ENCODE assay signal across 10 mouse cellular contexts in genomic region chr12:71933989-71934645, GRCm38 (mm10).
DNase-seq lines count a peak whose midpoint lies in the region; ATAC-seq lines count a peak whose summit lies in the region.
"Had no signal": no experiment of that assay in that cellular context is flagged by ENCODE, and none has a peak within 500 bp of the region (broad histone marks: within the 10 kb centered on the region; RNA-seq: fewer than 3 reads in every experiment).

No protein-coding gene starts in this region.

- no peaks in the 10 kb centered on the region for H3K27me3 ChIP-seq in heart, embryonic 13.5 days (replicated peaks)
- H3K27me3 ChIP-seq in midbrain, embryonic 14.5 days (ENCODE audit: control insufficient read depth, insufficient read depth, low read length): no peaks in the 10 kb centered on the region
- no peaks in the 10 kb centered on the region for H3K27me3 ChIP-seq in midbrain, embryonic 13.5 days
- H3K27me3 ChIP-seq in liver, embryonic 15.5 days: no peaks in the 10 kb centered on the region

- H3K4me3 ChIP-seq in heart, embryonic 13.5 days: no peak overlapping the region
- H3K4me3 ChIP-seq in midbrain, embryonic 14.5 days (replicated peaks; ENCODE audit: low read depth, low read length): no peak overlapping the region
- H3K4me3 ChIP-seq in midbrain, embryonic 13.5 days (replicated peaks): no peak overlapping the region
- no peak overlapping the region for H3K4me3 ChIP-seq in liver, embryonic 15.5 days (replicated peaks)

- no peaks in the 10 kb centered on the region for H3K9me3 ChIP-seq in heart, embryonic 13.5 days
- H3K9me3 ChIP-seq in midbrain, embryonic 14.5 days (ENCODE audit: control insufficient read depth, low read length): no peaks in the 10 kb centered on the region
- H3K9me3 ChIP-seq in midbrain, embryonic 13.5 days: no peaks in the 10 kb centered on the region
- no peaks in the 10 kb centered on the region for H3K9me3 ChIP-seq in liver, embryonic 15.5 days (replicated peaks)

- peaks cover 93% of the 10 kb centered on the region for H3K4me1 ChIP-seq in heart, embryonic 13.5 days
- peaks cover 9% of the 10 kb centered on the region for H3K4me1 ChIP-seq in midbrain, embryonic 14.5 days (ENCODE audit: control insufficient read depth, insufficient read depth, low read length)
- peaks cover 16% of the 10 kb centered on the region for H3K4me1 ChIP-seq in midbrain, embryonic 13.5 days (replicated peaks)
- peaks cover 71% of the 10 kb centered on the region for H3K4me1 ChIP-seq in liver, embryonic 15.5 days (replicated peaks)

- H3K36me3 ChIP-seq in heart, embryonic 13.5 days: peaks cover 15% of the 10 kb centered on the region
- H3K36me3 ChIP-seq in midbrain, embryonic 14.5 days (ENCODE audit: control insufficient read depth, insufficient read depth, low read length): peaks cover 10% of the 10 kb centered on the region
- H3K36me3 ChIP-seq in midbrain, embryonic 13.5 days: peaks cover 12% of the 10 kb centered on the region; the same call in 1 of the 2 replicates
- H3K36me3 ChIP-seq in liver, embryonic 15.5 days (replicated peaks): peaks cover 31% of the 10 kb centered on the region

- 44% methylated on average over 6 of the region's 6 CpGs for WGBS in heart, embryonic 13.5 days
- 78% methylated on average over 6 of the region's 6 CpGs for WGBS in midbrain, embryonic 14.5 days
- WGBS in midbrain, embryonic 13.5 days: 75% methylated on average over 6 of the region's 6 CpGs
- WGBS in liver, embryonic 15.5 days (ENCODE audit: insufficient replicate concordance): 82% methylated on average over 6 of the region's 6 CpGs

- H3K9ac ChIP-seq in heart, embryonic 13.5 days: peak overlapping the region; percentile 63
- no peak overlapping the region for H3K9ac ChIP-seq in midbrain, embryonic 14.5 days (replicated peaks; ENCODE audit: low read length)
- no peak overlapping the region for H3K9ac ChIP-seq in midbrain, embryonic 13.5 days (replicated peaks)
- no peak overlapping the region for H3K9ac ChIP-seq in liver, embryonic 15.5 days

- DNase-seq in heart, postnatal 25 days (ENCODE audit: low spot score): no peak
- peak; percentile 29 for DNase-seq in midbrain, embryonic 14.5 days
- peak; percentile 31 for DNase-seq in fat pad, adult 2 months (ENCODE audit: extremely low read depth, low read depth, low spot score)
- no peak for DNase-seq in frontal cortex, adult 2 months (ENCODE audit: extremely low spot score in 1 of 2, low spot score in 1 of 2)
- no peak for DNase-seq in urinary bladder, adult 18-20 months (ENCODE audit: low spot score in 2 of 2)
- DNase-seq: cerebellum, adult 9-11 months; lung, postnatal 36 days had no signal

- peak overlapping the region; percentile 34 for H3K4me2 ChIP-seq in heart, embryonic 13.5 days
- no peak overlapping the region for H3K4me2 ChIP-seq in midbrain, embryonic 14.5 days (ENCODE audit: low read length)
- H3K4me2 ChIP-seq in midbrain, embryonic 13.5 days (replicated peaks): no peak overlapping the region
- H3K4me2 ChIP-seq in liver, embryonic 15.5 days: peak overlapping the region; percentile 25

- H3K27ac ChIP-seq in heart, embryonic 13.5 days (replicated peaks): peak overlapping the region; percentile 97
- H3K27ac ChIP-seq in midbrain, embryonic 14.5 days (replicated peaks; ENCODE audit: low read depth, low read length): no peak overlapping the region
- H3K27ac ChIP-seq in midbrain, embryonic 13.5 days: no peak overlapping the region
- H3K27ac ChIP-seq in liver, embryonic 15.5 days (replicated peaks): peak overlapping the region; percentile 89

- no peak for ATAC-seq in heart, embryonic 13.5 days (ENCODE audit: extremely low read depth, insufficient number of reproducible peaks, low FRiP score, low TSS enrichment)
- ATAC-seq in midbrain, embryonic 14.5 days (ENCODE audit: low FRiP score, low TSS enrichment): no peak
- ATAC-seq in midbrain, embryonic 13.5 days: no peak
- ATAC-seq in liver, embryonic 15.5 days (ENCODE audit: insufficient read depth): no peak

- intact Hi-C loops in heart, postnatal 25 days (cut with DNase I): no loop called here

Comparison
In these comparisons a context has a peak if more than half of its experiments do, and no peak if none do; other contexts are left out.
1. H3K27ac ChIP-seq: peak in heart, embryonic 13.5 days (single experiment) and liver, embryonic 15.5 days (single experiment); none in midbrain, embryonic 14.5 days (single experiment) and midbrain, embryonic 13.5 days (single experiment).
2. H3K4me2 ChIP-seq: peak in heart, embryonic 13.5 days (single experiment) and liver, embryonic 15.5 days (single experiment); none in midbrain, embryonic 14.5 days (single experiment) and midbrain, embryonic 13.5 days (single experiment).
3. DNase-seq: peak in midbrain, embryonic 14.5 days (single experiment) and fat pad, adult 2 months (single experiment); none in heart, postnatal 25 days (single experiment), frontal cortex, adult 2 months (0 of 2) and urinary bladder, adult 18-20 months (0 of 2).